Mouse (Mus musculus): ENCODE results near the gene Jak1.

Gene Jak1

GRCm38 (mm10) chr4:101239313-101240162 lies 25.5 kb downstream of the Jak1 start:
- in situ Hi-C loops (cut with MboI), result no loop called here

- in situ Hi-C loops (cut with MboI), result no loop called here
Measured at GRCm38 (mm10) chr4:101238589-101238988, 26.5 kb downstream of the Jak1 start.

GRCm38 (mm10) chr4:101236797-101237196 lies 28.3 kb downstream of the Jak1 start:
- in situ Hi-C loops (cut with MboI), result no loop called here

DNA sequence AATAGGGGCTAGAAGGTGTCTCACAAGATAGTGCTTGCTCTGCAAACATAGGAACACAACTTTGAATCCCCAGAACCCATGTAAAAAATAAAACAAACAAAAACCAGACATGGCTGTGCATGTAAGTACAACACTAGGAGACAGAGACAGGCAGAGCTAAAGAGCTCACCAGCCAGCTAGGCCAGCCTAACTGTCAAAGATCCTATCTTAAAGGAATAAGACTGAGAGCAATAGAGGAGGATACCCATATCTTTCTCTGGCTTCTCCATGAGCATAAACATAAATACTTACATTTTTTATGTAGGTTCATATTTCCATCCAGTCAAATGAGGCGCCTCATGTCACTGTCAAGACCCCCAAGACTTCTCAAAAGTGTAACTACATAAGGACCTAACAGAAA lies 29.1 kb downstream of the Jak1 start:
- in situ Hi-C loops (cut with MboI), result no loop called here

DNA sequence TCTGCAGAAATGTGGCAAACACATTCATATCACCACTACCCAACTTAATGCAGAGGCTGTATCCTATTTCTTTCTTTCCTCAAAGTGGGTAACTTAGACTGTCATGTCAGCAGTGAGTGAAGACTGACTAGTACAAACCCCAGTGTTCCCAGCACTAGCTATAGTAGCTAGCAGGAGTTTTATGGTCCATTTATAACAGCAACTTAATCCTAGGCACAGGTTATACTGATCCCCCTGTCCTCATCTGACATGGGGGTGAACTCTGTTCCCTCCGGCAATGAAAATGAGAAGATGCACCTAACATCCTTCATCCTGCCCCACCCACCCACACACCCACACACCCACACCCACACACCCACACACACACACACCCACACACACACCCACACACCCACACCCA lies 30.3 kb downstream of the Jak1 start:
- in situ Hi-C loops (cut with MboI), result no loop called here

- in situ Hi-C loops (cut with MboI), result no loop called here
Measured at GRCm38 (mm10) chr4:101234332-101234731, 30.8 kb downstream of the Jak1 start.

DNA sequence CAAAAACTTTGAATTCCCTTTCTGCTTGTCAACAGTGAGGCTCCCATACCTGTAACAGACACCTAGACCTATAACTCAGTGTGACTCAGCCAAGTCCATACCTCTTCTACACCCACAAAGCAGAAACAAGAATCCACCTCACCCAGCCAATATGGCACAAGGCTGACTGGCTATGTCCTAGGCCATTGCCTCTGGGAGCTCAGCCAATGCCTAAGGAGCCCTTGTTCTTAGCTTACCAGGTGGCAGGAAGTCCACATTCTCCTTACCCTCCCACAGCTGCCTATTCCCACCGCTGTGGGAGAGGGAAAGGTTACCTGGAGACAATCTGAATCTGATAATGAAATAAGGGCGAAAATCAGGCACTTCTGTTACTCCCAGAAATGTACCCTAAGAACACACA lies 34.5 kb downstream of the Jak1 start:
- in situ Hi-C loops (cut with MboI), result no loop called here

- in situ Hi-C loops (cut with MboI), result no loop called here
Measured at GRCm38 (mm10) chr4:101227398-101227797, 37.7 kb downstream of the Jak1 start.

- in situ Hi-C loops (cut with MboI), result no loop called here
Measured at GRCm38 (mm10) chr4:101225984-101226383, 39.1 kb downstream of the Jak1 start.

DNA sequence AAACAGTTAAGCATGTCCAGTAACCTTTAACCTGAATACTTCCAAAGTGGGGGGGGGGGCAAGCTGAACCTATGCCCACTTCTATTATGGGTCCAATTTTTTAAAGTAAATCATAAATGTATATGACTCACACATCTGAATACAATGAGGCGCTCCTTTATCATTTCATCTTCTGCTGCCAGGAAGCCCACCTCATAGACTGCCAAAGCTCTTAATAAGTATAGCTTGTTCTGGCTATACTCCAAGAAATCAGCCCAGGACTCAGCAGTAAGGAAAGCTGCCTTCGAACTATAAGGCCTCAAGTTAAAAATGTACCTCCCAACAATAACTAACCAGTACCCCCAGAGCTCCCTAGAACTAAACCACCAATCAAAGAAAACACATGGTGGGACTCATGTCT lies 44.1 kb downstream of the Jak1 start:
- in situ Hi-C loops (cut with MboI), result no loop called here

DNA sequence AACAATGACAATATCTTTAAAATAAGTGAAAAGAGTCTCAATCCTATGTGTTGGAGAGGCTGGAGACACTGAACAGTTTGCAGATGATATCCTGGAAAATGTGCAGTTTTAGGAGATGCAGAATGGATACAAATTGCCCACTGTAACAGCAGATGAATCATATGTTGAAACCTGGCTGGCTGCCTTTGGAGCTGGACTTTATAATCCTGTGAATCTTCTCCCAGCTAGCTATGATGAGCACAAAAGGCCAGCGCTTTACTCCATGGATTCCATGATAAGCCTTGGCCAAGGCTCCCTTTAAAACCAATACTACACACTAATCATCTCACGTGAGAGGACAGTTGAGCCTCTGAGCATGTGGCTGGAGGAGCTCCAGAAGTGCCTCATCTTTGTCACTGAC lies 45.2 kb downstream of the Jak1 start:
- in situ Hi-C loops (cut with MboI), result no loop called here

- in situ Hi-C loops (cut with MboI), result no loop called here
Measured at GRCm38 (mm10) chr4:101217026-101217540, 48.0 kb downstream of the Jak1 start.

DNA sequence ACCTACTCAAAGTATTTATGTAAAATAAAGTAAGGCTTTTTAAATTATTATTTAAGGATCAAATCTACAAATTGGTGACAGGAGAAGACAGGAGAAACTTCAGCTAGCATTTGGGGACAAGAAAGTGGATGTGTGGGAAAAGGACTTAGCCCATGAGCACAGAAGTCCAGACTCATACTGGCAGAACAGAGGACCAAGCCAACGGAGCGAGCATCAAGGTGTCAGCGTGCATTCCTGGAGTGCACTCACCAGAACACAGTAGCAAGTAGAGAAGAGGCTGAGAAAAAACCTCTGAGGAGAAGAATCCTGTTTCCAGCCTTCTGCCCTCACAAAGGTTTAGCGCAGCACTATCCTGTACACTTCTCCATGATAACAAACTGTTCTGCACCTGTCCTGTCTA lies 48.8 kb downstream of the Jak1 start:
- in situ Hi-C loops (cut with MboI), result no loop called here

- in situ Hi-C loops (cut with MboI), result no loop called here
Measured at GRCm38 (mm10) chr4:101213477-101213876, 51.6 kb downstream of the Jak1 start.

- in situ Hi-C loops (cut with MboI), result no loop called here
Measured at GRCm38 (mm10) chr4:101207492-101207891, 57.6 kb downstream of the Jak1 start.

- in situ Hi-C loops (cut with MboI), result no loop called here
Measured at GRCm38 (mm10) chr4:101203518-101203917, 61.6 kb downstream of the Jak1 start.

DNA sequence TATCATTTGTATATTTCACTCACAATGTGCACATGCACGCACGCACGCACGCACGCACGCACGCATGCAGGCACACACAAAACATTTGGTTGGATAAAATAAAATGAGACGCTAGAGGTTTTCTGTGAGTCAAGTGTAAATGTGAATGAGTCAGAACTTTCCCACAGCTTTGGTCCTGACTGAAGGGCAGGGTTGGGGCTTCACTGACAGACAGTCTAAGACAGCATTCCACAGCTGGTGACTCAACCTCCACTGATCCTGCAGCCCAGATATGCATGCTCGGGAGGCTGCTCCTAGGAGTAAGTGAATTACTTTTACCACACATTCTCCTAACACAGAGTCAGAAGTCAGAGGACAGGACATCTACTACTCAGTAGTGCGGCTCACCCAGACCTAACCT lies 62.5 kb downstream of the Jak1 start:
- in situ Hi-C loops (cut with MboI), result no loop called here

DNA sequence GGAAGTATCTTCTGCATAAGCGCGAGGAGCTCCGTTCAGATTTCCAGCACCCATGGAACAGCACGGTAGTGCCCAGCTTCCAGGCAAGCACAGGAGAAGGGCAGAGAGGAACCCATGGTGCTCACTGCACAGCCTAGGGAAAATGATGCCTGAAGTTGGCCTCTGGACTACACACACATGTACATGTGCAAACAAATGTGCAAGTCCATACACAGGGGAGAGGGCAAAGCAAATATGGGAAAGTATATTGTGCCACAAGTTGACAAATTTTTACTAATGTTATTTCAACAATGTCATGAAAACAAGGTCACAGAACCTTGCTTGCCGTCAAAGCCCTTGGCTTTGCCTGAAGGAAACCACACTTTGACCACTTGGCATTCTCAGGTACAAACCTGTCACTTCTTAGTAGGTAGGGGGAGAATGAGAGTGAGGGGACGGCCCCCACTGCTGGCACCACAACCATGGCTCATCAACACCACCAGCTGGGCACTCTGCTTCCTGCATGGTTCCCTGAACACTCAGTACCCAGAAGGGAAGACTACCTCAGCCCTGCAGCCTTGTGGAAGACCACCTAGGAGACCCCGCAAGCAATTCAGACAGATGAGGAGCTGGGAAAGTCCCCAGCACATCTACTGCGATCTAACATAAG lies 65.5 kb downstream of the Jak1 start:
- in situ Hi-C loops (cut with MboI), result no loop called here

DNA sequence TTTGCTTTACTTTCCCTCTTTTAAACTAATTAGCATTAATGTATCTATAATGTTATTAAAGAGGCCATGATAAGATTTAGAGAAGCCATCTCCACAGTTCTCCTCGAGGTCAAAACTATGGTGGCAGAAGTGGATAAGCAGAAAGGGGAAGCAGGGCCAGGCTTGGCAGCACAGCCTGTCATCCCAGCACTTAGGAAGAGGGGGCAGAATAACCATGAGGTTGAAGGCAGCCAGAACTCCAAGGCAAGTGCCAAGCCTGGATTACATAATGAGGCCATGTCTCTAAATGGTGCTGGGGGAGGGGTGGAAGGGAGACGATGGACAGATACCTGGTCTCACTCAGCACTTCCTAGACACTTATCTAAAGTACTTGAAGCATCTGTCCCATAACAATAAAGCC lies 66.7 kb downstream of the Jak1 start:
- in situ Hi-C loops (cut with MboI), result no loop called here

GRCm38 (mm10) chr4:101197421-101198170 lies 67.5 kb downstream of the Jak1 start:
- in situ Hi-C loops (cut with MboI), result no loop called here

- in situ Hi-C loops (cut with MboI), result no loop called here
Measured at GRCm38 (mm10) chr4:101196407-101196806, 68.7 kb downstream of the Jak1 start.

GRCm38 (mm10) chr4:101194170-101194569 lies 70.9 kb downstream of the Jak1 start:
- in situ Hi-C loops (cut with MboI), result no loop called here
